Comparison of ENCODE assay signal across 11 mouse cellular contexts in the genomic region with DNA sequence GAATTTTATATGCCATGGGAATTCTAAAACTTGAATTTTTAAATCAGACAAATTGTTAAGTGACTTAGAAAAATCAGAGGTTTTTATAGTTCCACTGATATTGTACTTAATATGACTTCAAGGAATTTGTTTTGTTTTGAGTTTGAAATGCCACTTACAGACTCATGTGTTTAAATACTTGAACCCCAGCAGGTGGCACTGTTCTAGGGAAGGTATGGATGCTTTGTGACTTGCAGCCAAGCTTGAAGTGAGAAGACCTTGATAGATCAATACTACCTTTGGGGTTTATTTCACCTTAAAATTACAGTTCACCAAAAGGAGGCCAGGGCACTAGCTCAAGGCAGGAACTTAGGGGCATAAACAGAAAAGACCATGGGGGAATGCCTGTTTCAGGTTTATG.
DNase-seq lines count a peak whose midpoint lies in the region; ATAC-seq and TF ChIP-seq lines count a peak whose summit lies in the region.
"Had no signal": no experiment of that assay in that cellular context is flagged by ENCODE, and none has a peak within 500 bp of the region (broad histone marks: within the 10 kb centered on the region; RNA-seq: fewer than 3 reads in every experiment).

No protein-coding gene starts in this region.

- H3K4me2 ChIP-seq in forebrain, postnatal 0 days (ENCODE audit: low read depth): no peak overlapping the region
- H3K4me2 ChIP-seq in forebrain, embryonic 16.5 days (ENCODE audit: low read length): no peak overlapping the region
- H3K4me2 ChIP-seq in lung, embryonic 14.5 days: no peak overlapping the region
- H3K4me2 ChIP-seq: embryonic facial prominence, embryonic 12.5 days; liver, embryonic 11.5 days; midbrain, embryonic 12.5 days had no signal

- no peak for ATAC-seq in forebrain, postnatal 0 days
- ATAC-seq in forebrain, embryonic 16.5 days: no peak
- no peak for ATAC-seq in lung, embryonic 14.5 days (ENCODE audit: insufficient read depth)

- no peaks in the 10 kb centered on the region for H3K36me3 ChIP-seq in forebrain, postnatal 0 days (ENCODE audit: insufficient read depth)
- H3K36me3 ChIP-seq in forebrain, embryonic 16.5 days (ENCODE audit: control insufficient read depth, insufficient read depth): no peaks in the 10 kb centered on the region
- no peaks in the 10 kb centered on the region for H3K36me3 ChIP-seq in lung, embryonic 14.5 days (ENCODE audit: insufficient read depth)
- H3K36me3 ChIP-seq: embryonic facial prominence, embryonic 12.5 days; midbrain, embryonic 12.5 days had no signal

- TF ChIP-seq POLR2A in brain, embryonic 14.5 days (IDR thresholded peaks at IDR 0.05; ENCODE audit: borderline replicate concordance, extremely low read depth, insufficient read depth, insufficient read length, poor library complexity, severe bottlenecking): no peak

- no peaks in the 10 kb centered on the region for H3K9me3 ChIP-seq in forebrain, postnatal 0 days (ENCODE audit: low read length)
- H3K9me3 ChIP-seq in forebrain, embryonic 16.5 days (ENCODE audit: control insufficient read depth, low read length): no peaks in the 10 kb centered on the region
- no peaks in the 10 kb centered on the region for H3K9me3 ChIP-seq in lung, embryonic 14.5 days (ENCODE audit: low read depth, low read length)
- H3K9me3 ChIP-seq: embryonic facial prominence, embryonic 12.5 days; midbrain, embryonic 12.5 days had no signal

- H3K4me3 ChIP-seq in forebrain, postnatal 0 days (ENCODE audit: low read depth, low read length): no peak overlapping the region
- H3K4me3 ChIP-seq in forebrain, embryonic 16.5 days (replicated peaks; ENCODE audit: low read length): no peak overlapping the region
- no peak overlapping the region for H3K4me3 ChIP-seq in lung, embryonic 14.5 days (ENCODE audit: low read depth, low read length)
- H3K4me3 ChIP-seq: embryonic facial prominence, embryonic 12.5 days; midbrain, embryonic 12.5 days had no signal

- H3K27ac ChIP-seq in forebrain, postnatal 0 days (ENCODE audit: low read depth, low read length): no peak overlapping the region
- H3K27ac ChIP-seq in forebrain, embryonic 16.5 days (ENCODE audit: low read length): no peak overlapping the region
- H3K27ac ChIP-seq in lung, embryonic 14.5 days (ENCODE audit: low read depth): no peak overlapping the region
- H3K27ac ChIP-seq: embryonic facial prominence, embryonic 12.5 days; midbrain, embryonic 12.5 days had no signal

- peak; percentile 34; the same call in 1 of the 2 replicates for TF ChIP-seq CTCF in forebrain, postnatal 0 days (IDR thresholded peaks at IDR 0.05; ENCODE audit: low read depth)
- TF ChIP-seq CTCF in lung, embryonic 14.5 days (IDR thresholded peaks at IDR 0.05; ENCODE audit: low read depth): no peak; the same call in 1 of the 2 replicates
- TF ChIP-seq CTCF in brain, embryonic 14.5 days (IDR thresholded peaks at IDR 0.05; ENCODE audit: borderline replicate concordance, extremely low read depth, insufficient read depth, insufficient read length): peak; percentile 40; the same call in 1 of the 2 replicates

- H3K9ac ChIP-seq in forebrain, postnatal 0 days: no peak overlapping the region
- H3K9ac ChIP-seq in forebrain, embryonic 16.5 days (replicated peaks; ENCODE audit: low read depth, low read length): no peak overlapping the region
- no peak overlapping the region for H3K9ac ChIP-seq in lung, embryonic 14.5 days
- H3K9ac ChIP-seq: embryonic facial prominence, embryonic 12.5 days; midbrain, embryonic 12.5 days had no signal

- peak; percentile 10 for DNase-seq in forebrain, postnatal 0 days
- DNase-seq in lung, embryonic 14.5 days: peak; percentile 18
- no peak for DNase-seq in lung, postnatal 10 days
- peak; percentile 75 for DNase-seq in brain, embryonic 14.5 days (ENCODE audit: low read depth)
- peak; percentile 52 for DNase-seq in retina, postnatal 1 day
- DNase-seq in thymus, postnatal 0 days (ENCODE audit: low spot score): no peak
- DNase-seq in heart, adult 8-10 months (ENCODE audit: low spot score): no peak

- no peaks in the 10 kb centered on the region for H3K27me3 ChIP-seq in forebrain, postnatal 0 days (ENCODE audit: insufficient read depth, low read length)
- no peaks in the 10 kb centered on the region for H3K27me3 ChIP-seq in forebrain, embryonic 16.5 days (replicated peaks; ENCODE audit: control insufficient read depth, insufficient read depth, low read length)
- no peaks in the 10 kb centered on the region for H3K27me3 ChIP-seq in lung, embryonic 14.5 days (ENCODE audit: insufficient read depth, low read length)
- H3K27me3 ChIP-seq: embryonic facial prominence, embryonic 12.5 days; midbrain, embryonic 12.5 days had no signal

- no peaks in the 10 kb centered on the region for H3K4me1 ChIP-seq in forebrain, postnatal 0 days (ENCODE audit: insufficient read depth)
- no peaks in the 10 kb centered on the region for H3K4me1 ChIP-seq in forebrain, embryonic 16.5 days (replicated peaks; ENCODE audit: control insufficient read depth, insufficient read depth, low read length)
- H3K4me1 ChIP-seq in lung, embryonic 14.5 days (ENCODE audit: insufficient read depth): no peaks in the 10 kb centered on the region
- H3K4me1 ChIP-seq: embryonic facial prominence, embryonic 12.5 days; midbrain, embryonic 12.5 days had no signal

Comparison
In these comparisons a context has a peak if more than half of its experiments do, and no peak if none do; other contexts are left out.
1. DNase-seq: peak in forebrain, postnatal 0 days (single experiment), lung, embryonic 14.5 days (single experiment), brain, embryonic 14.5 days (single experiment) and retina, postnatal 1 day (single experiment); none in lung, postnatal 10 days (single experiment), thymus, postnatal 0 days (single experiment) and heart, adult 8-10 months (single experiment).